Mouse (Mus musculus) Patski (cell line): ENCODE results near the gene Tmem145. TPM values are rescaled to one million over a fixed set of nuclear protein-coding genes. Genes with fewer than 3 reads are reported as not detected.

Experiments
- ATAC-seq: fragments of 100-300 bp; one replicate; pipeline ENCODE4 v1.8.0; 2021
- CTCF ChIA-PET: fragments of 350-600 bp; sonication (Branson Sonifier 250); formaldehyde crosslinking; loops from one replicate; lab custom pipeline; 2022; ENCODE audit warnings: inconsistent platforms; lab: Charles Lee
- POLR2A ChIA-PET: fragments of 350-600 bp; sonication (Branson Sonifier 250); formaldehyde crosslinking; loops from one replicate; lab custom pipeline; 2022; ENCODE audit warnings: antibody characterized with exemption, inconsistent platforms; lab: Charles Lee
- DNase-seq: peaks from one replicate; pipeline ENCODE4 v3.0.0-alpha.2; 2011; ENCODE audit warnings: low read depth, low spot score
- H3K27me3 ChIP-seq: fragments of 371-371 bp; one replicate; pipeline ENCODE4 v1.5.1; 2021
- CTCF ChIP-seq: fragments of 100-300 bp; IDR thresholded peaks from one replicate; pipeline ENCODE4 v1.5.1; 2021
- in situ Hi-C: fragments of 300-500 bp; cut with MboI; formaldehyde crosslinking; loops from 3 replicates; pipeline ENCODE4 v1.11.1; 2018; ENCODE audit warnings: low pct_unique_long_range_greater_than_20kb, mixed read lengths
- polyA plus RNA-seq: library from polyadenylated mRNA; unstranded; gene quantifications from one replicate; pipeline ENCODE4 v1.2.3, GENCODE M21; 2021

Tmem145 gene
- polyA plus RNA-seq, 1 experiment from 2014 or later: 1.7 TPM

DNA sequence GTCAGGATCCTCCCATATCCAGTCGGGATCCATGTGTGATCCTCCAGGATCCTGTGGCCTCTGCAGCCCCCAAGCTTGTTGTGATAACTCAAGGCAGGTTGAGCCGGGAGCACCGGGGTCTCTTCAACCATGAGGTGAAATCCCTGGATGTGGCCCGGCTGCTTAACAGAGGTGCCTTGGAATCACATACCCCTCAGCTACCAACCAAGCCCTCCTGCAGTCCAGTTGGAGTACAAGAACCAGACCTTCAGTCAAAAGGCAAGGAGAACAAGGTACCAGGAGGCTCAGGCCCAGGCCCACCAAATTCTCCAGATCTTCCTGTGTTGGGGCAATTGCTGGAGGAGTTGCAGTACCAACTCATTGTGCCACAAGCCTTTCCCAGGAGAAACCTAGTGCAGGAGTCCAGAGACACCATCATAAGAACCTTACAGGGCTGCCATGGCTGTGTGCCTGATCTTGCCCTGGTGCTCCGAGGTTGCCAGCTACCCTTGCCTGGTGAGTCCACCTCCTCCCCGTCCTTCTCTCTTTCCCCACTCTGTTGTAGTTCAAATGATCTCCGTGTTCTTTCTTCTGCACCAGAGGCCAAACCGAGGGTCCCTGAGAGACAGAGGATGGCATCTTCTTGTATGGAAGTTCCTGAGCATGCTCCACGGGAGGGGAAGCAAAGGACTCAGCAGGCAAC is 2.8 kb upstream of the Tmem145 start:
- DNase-seq (no peak), ATAC-seq (no peak)
- in situ Hi-C loops: no loop called here
- POLR2A ChIA-PET: no interaction called here
- H3K27me3 ChIP-seq: peaks cover 12% of the 10 kb centered on the region
- no peak for TF ChIP-seq CTCF
- CTCF ChIA-PET: interaction anchor here (3.4 kb wide), 1 partner anchor 13 kb away, joined by 14 read pairs; the partner anchor contains the start of gene Megf8

DNA sequence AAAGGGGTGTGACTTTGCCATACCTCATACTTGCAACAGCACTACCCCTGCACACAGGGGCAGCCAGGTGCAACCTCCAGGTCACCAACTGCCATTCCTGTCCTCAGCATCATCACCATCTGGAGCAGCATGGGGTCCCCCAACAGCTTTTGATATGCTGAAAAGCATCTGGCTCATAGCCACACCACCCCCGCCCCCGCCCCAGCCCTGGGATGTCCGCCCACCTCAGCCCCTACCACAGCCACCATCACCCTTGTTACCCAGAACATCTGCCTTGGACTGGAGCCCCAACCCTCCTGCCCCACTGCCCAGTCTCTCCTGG is 2.3 kb upstream of the Tmem145 start:
- ChIA-PET POLR2A (no interaction called here), CTCF (no interaction called here)
- TF ChIP-seq CTCF: no peak
- no peak for DNase-seq
- peaks cover 12% of the 10 kb centered on the region for H3K27me3 ChIP-seq
- in situ Hi-C loops: no loop called here
- ATAC-seq: no peak

DNA sequence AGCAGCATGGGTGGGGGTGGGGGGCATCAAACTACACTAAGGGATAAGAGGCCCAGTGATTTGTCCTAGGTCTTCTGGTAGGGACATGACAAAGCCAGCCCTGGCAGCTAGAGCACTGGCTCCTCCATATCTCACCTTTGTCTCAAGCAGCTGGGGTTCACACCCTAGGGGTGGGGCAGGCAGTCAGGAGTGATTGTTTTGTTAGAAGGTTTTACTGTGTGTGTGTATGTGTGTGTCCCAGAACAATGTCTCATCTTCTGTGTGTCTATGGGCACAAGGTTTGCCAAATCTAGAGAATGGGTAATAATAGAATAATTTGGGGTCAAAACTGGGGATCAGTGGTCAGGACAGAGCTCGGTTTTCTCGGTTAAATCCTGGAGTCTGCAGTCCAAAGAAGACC is 425 bp upstream of the Tmem145 start:
- ATAC-seq (no peak), DNase-seq (no peak)
- POLR2A ChIA-PET: no interaction called here
- CTCF ChIA-PET: interaction anchor here (0.7 to 2.7 kb wide), 3 partner anchors 9 to 64 kb away, joined by 3 to 9 read pairs (median 3); partner anchors contain the start of gene Megf8
- no peak for TF ChIP-seq CTCF
- peaks cover 12% of the 10 kb centered on the region for H3K27me3 ChIP-seq
- in situ Hi-C loops: no loop called here

DNA sequence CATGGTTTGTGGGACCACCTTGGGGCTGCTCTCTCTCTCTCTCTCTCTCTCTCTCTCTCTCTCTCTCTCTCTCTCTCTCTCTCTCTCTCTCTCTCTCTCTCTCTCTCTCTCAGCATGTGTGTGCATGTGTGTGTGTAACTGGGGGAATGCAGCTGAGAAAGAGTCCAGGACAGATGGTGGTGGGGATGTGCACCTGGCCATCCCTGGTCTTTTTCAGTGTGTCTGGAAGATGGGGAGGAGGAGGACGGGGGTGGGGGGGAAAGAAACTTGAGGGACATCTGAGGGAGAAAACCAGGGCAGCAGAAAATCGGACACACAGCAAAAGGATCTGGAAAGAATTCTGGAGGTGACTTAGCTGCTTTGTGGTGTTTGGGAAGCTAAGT is 699 bp downstream of the Tmem145 start:
- ChIA-PET POLR2A (no interaction called here), CTCF (interaction anchor here (1.5 to 2.7 kb wide), 2 partner anchors 9 to 10 kb away, joined by 4 to 9 read pairs; partner anchors contain the start of genes Megf8 and Pafah1b3)
- ATAC-seq (no peak), DNase-seq (no peak)
- in situ Hi-C loops: no loop called here
- peaks cover 12% of the 10 kb centered on the region for H3K27me3 ChIP-seq
- no peak for TF ChIP-seq CTCF

DNA sequence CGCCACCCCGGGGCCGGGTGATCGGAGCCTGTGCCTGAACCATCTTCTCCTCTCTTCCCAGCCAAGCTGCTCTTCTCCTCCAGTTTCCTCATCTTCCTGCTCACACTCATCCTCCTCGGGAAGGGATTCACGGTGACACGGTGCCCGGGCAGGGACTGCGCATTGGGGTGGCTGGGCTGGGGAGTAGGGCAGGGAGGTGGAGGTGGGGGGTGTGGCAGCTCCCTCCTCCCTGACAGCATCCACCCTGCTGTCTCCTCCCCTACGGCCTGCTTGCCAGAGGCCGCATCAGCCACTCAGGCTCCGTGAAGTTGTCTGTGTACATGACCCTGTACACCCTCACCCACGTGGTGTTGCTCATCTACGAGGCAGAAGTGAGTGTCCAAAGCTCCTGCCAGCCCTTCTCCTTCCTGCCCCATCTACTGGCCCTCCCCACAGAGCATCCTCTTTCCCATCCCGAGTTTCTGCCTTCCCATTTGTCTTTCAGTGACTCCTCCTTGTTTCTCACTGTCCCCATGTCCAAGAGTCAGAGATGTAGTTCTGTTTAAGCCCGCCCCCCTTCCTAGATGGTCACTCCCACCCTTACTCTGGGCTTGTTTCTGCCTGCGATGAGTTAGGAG is 2.9 kb downstream of the Tmem145 start:
- peaks cover 12% of the 10 kb centered on the region for H3K27me3 ChIP-seq
- ChIA-PET CTCF (no interaction called here), POLR2A (no interaction called here)
- DNase-seq (no peak), ATAC-seq (no peak)
- TF ChIP-seq CTCF: no peak
- in situ Hi-C loops: no loop called here

DNA sequence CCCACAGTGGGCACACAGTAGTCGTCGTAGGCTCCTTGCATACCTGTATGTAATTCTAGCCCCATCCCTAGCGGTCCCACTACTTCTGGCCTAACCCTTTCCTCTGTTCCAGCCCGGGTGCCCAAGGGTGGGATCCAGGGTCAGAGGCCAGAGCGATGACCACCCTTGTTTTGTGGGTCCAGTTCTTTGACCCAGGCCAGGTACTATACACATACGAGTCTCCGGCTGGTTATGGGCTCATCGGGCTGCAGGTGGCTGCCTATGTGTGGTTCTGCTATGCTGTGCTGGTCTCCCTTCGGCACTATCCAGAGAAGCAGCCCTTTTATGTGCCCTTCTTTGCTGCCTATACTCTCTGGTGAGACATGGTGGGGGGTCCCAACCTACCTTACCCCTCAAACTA is 3.5 kb downstream of the Tmem145 start:
- in situ Hi-C loops: no loop called here
- CTCF ChIA-PET: interaction anchor here (1.1 kb wide), 1 partner anchor 8 kb away, joined by 3 read pairs; the partner anchor contains the start of gene Prr19
- H3K27me3 ChIP-seq: peaks cover 7% of the 10 kb centered on the region
- ATAC-seq: no peak
- DNase-seq: no peak
- POLR2A ChIA-PET: interaction anchor here (0.7 to 0.9 kb wide), 2 partner anchors 25 to 120 kb away, joined by 3 read pairs; no protein-coding TSS in a partner anchor
- TF ChIP-seq CTCF: no peak

DNA sequence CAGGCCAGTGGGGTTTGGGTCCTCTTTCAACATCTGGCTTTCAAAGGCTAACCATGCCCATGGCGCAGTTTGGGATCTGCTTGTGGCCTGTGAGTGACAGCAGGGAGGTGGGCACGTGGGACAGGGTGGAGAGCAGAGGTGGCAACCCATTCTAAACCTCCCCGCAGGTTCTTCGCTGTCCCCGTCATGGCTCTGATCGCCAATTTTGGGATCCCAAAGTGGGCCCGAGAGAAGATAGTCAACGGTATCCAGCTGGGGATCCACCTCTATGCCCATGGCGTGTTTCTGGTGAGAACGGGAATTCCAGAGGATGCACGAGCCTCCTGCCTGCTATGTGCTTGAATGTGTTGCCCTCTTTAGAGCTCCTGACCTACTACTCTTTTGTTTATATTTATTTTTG is 5.3 kb downstream of the Tmem145 start:
- CTCF ChIA-PET: interaction anchor here (1.2 to 2.0 kb wide), 4 partner anchors 13 to 91 kb away, joined by 3 to 11 read pairs (median 3); partner anchors contain the start of gene Pafah1b3
- H3K27me3 ChIP-seq: peaks cover 7% of the 10 kb centered on the region

DNA sequence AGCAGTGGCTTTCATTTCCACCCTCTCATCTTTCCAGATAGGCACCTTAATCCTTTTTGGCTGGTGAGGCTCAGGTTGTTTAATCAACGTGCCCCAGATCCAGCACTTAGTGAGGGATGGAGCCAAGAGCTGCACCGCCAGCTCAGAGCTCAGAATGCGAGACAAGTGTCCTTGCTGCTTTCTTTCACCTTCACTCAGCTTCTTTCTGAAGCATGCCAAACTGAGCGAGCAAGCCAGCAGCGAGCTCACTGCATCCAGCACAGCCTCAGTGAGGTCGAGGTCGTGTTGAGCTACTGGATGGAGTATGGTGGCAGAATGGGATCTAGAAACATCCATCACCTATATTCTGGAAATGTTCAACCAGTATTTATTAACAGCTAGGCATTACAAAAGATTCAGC is 7.4 kb downstream of the Tmem145 start:
- ChIA-PET POLR2A (interaction anchor here (1.9 kb wide), 1 partner anchor 34 kb away, joined by 4 read pairs; no protein-coding TSS in a partner anchor), CTCF (interaction anchor here (1.1 to 1.8 kb wide), 5 partner anchors 10 to 73 kb away, joined by 3 to 8 read pairs (median 3); partner anchors contain the start of gene Pafah1b3)
- in situ Hi-C loops: loop anchor here (5.0 kb wide), 1 partner anchor 71 kb away; no protein-coding TSS in a partner anchor
- TF ChIP-seq CTCF: no peak
- no peak for DNase-seq
- no peaks in the 10 kb centered on the region for H3K27me3 ChIP-seq
- no peak for ATAC-seq

More for the DNA sequence above, 5.3 kb downstream of the Tmem145 start:
- in situ Hi-C loops: loop anchor here (5.0 kb wide), 1 partner anchor 69 kb away; no protein-coding TSS in a partner anchor
- DNase-seq: no peak
- no peak for TF ChIP-seq CTCF
- POLR2A ChIA-PET: interaction anchor here (1.0 kb wide), 1 partner anchor 13 kb away, joined by 3 read pairs; the partner anchor contains the start of gene Pafah1b3
- ATAC-seq: no peak

DNA sequence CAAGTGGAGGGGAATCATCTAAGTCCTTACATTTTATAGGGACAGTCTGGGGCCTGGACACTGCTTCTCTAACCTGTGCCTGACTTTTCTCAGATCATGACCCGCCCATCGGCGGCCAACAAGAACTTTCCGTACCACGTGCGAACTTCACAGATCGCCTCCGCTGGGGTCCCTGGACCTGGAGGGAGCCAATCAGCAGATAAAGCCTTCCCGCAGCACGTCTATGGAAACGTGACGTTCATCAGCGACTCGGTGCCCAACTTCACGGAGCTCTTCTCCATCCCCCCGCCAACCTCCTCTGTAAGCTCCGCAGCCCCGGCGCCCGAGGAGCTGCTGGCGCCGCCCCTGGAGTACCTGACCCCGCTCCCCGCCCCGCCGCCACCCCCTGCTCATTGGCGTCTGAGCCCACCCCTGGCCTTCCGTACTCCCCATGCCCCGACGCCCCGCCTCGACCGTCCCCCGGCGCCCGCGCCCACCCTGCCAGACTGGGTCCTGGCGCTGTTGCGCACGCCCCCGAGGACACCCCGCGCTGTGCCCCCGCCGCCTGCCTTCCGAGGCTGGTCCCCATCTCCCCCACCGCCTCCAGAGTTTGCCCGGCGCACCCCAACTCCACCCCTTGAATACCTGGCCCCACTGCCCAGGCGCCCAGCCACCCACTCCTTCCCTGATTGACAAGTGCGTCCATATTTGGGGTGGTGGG is 8.8 kb downstream of the Tmem145 start:
- ATAC-seq (no peak), DNase-seq (no peak)
- ChIA-PET CTCF (no interaction called here), POLR2A (interaction anchor here (1.9 kb wide), 1 partner anchor 35 kb away, joined by 4 read pairs; no protein-coding TSS in a partner anchor)
- TF ChIP-seq CTCF: no peak
- in situ Hi-C loops: loop anchor here (5.0 kb wide), 1 partner anchor 72 kb away; no protein-coding TSS in a partner anchor
- no peaks in the 10 kb centered on the region for H3K27me3 ChIP-seq
